Mouse (Mus musculus): ENCODE measurements around the gene Med14.

DNA sequence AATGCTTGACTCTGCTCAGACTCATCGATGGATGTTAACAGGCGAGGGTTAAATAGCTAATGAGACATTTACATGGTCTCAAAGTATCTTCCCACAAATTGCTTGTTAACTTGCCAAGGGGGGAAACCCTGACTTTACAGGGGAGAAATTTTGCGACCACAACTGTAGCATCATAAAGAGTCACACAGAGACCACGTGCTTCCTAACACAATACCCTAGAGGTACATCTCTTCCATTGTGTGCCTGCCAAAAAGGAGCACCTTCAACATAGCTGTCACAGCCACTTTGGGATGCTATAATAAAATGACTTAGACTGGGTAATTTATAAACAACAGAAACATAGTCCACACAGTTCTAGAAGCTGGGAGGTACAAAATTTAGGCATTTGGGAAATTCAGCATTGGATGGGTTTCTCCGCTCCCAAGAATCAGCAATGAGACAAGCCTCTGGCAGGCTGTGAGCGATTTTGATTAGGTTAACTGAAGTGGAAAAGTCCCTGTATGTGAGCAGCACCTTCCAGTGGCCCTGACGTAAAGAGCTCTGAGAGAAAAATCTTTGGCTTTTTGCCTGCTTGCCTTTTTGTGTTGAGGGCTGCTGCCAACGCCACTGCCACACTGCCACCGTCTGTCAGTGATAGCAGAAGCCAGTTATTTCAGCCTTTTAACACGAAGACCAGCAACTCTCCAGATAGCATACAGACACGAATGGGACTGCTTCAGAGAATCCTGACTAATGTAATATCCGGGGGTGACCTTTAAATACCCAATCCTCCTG, 116.2 kb downstream of the Med14 start:
- no peak for TF ChIP-seq CTCF (IDR thresholded peaks at IDR 0.05; ENCODE audit: borderline replicate concordance, insufficient read depth, low read length)
- TF ChIP-seq POLR2A (IDR thresholded peaks at IDR 0.05; ENCODE audit: low read depth, low read length) = no peak

Data from embryonic fibroblast, embryonic 13.5 days (primary cell).